Mouse (Mus musculus) retina, postnatal 1 day (tissue): ENCODE data around the gene Arih2.
"Not testable (repeated sequence)": the region's sequence is repeated elsewhere in the genome, so short reads cannot be mapped to it uniquely, and the experiment has no call there.

Source experiments
- DNase-seq: peaks from one replicate; pipeline ENCODE4 v3.0.0-alpha.2; 2012

Arih2 gene

GRCm38 (mm10) chr9:108648611-108649560 lies at the start of gene Arih2:
Gene Arih2 (minus strand): TSS chr9:108649386.
- DNase-seq, result peak; percentile 95

- DNase-seq, result no peak
Measured at GRCm38 (mm10) chr9:108694533-108694932, 45.3 kb upstream of the Arih2 start.

GRCm38 (mm10) chr9:108693946-108694345 lies 44.8 kb upstream of the Arih2 start:
- no peak for DNase-seq

GRCm38 (mm10) chr9:108692226-108693041 lies 43.2 kb upstream of the Arih2 start:
- peak; percentile 74 for DNase-seq

GRCm38 (mm10) chr9:108691846-108692225 lies 42.6 kb upstream of the Arih2 start:
- peak; percentile 93 for DNase-seq

GRCm38 (mm10) chr9:108691371-108691770 lies 42.2 kb upstream of the Arih2 start:
- no peak for DNase-seq

GRCm38 (mm10) chr9:108690914-108691313 lies 41.7 kb upstream of the Arih2 start:
- no peak for DNase-seq

- DNase-seq, result no peak
Measured at GRCm38 (mm10) chr9:108689993-108690392, 40.8 kb upstream of the Arih2 start.

- peak; percentile 79 for DNase-seq
Measured at GRCm38 (mm10) chr9:108689106-108689505, 39.9 kb upstream of the Arih2 start, which contains the start of gene Prkar2a. Gene Prkar2a (plus strand): TSS chr9:108689314.

- DNase-seq, result no peak
Measured at GRCm38 (mm10) chr9:108688451-108688850, 39.3 kb upstream of the Arih2 start.

- DNase-seq, result no peak
Measured at GRCm38 (mm10) chr9:108687686-108688085, 38.5 kb upstream of the Arih2 start.

GRCm38 (mm10) chr9:108687181-108687580 lies 38.0 kb upstream of the Arih2 start:
- DNase-seq, result no peak

- no peak for DNase-seq
Measured at GRCm38 (mm10) chr9:108686475-108686887, 37.3 kb upstream of the Arih2 start.

GRCm38 (mm10) chr9:108680026-108680425 lies 30.8 kb upstream of the Arih2 start:
- no peak for DNase-seq

- DNase-seq, result peak; percentile 28
Measured at GRCm38 (mm10) chr9:108673151-108673550, 24.0 kb upstream of the Arih2 start.

- DNase-seq, result peak; percentile 73
Measured at GRCm38 (mm10) chr9:108669875-108670274, 20.7 kb upstream of the Arih2 start.

- no peak for DNase-seq
Measured at GRCm38 (mm10) chr9:108662660-108663059, 13.5 kb upstream of the Arih2 start.

GRCm38 (mm10) chr9:108661677-108662612 lies 12.8 kb upstream of the Arih2 start, which contains the start of gene Slc25a20:
Gene Slc25a20 (plus strand): TSS chr9:108662088.
- DNase-seq, result peak; percentile 91

GRCm38 (mm10) chr9:108655865-108656264 lies 6.7 kb upstream of the Arih2 start:
- not testable (repeated sequence) for DNase-seq

GRCm38 (mm10) chr9:108654566-108655464 lies 5.6 kb upstream of the Arih2 start:
- DNase-seq, result no peak
